Mouse (Mus musculus) activated CD4-positive, CD25-positive, alpha-beta regulatory T cell, adult 4 months (primary cell): ENCODE data around the gene 4930442H23Rik. TPM values are rescaled to one million over a fixed set of nuclear protein-coding genes. Genes with fewer than 3 reads are reported as not detected.
"Not testable (repeated sequence)": the region's sequence is repeated elsewhere in the genome, so short reads cannot be mapped to it uniquely, and the experiment has no call there.

Experiments
- ATAC-seq: one replicate; pipeline ENCODE4 v1.8.0; 2017
- polyA plus RNA-seq, 2 experiments: library from polyadenylated mRNA; unstranded; fragments of 100-300 nt; shearing (Covaris generic); gene quantifications; one replicate each; pipeline ENCODE4 v1.2.1; 2017

The 4930442H23Rik gene
- polyA plus RNA-seq, 2 experiments from 2014 or later = not detected

DNA sequence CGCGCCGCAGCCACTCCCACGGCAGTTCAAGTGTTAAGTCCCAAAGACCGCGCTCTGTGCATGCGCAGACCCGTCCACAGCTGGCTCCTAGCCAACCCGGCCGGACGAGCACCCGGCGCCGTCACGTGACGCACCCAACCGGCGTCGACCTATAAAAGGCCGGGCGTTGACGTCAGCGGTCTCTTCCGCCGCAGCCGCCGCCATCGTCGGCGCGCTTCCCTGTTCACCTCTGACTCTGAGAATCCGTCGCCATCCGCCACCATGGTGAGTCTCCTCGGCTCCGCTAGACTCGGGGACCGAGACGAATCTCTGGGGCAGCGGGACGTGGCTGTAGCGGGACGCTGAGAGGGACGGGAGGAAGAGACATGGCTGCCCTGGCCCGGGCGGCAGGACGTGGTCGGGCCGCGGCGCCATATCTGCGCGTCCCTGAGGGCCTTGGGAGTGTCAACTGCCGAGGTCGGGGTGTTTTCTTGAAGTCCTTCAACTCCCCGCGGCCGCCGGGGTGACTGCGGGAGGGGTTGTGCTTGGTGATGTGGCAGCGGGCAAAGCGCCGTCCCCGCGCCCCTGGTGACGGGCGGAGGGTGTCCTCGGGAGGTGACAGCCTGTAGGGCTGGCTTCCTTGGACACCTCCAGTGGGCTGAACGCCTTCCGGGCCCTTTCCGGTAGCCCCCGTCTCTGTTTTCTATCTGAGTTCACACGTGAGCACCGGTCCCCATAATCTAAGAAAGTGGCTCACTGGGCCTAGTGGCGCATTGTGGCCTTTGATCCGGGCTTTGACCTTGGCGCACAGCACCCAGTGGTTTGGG lies 7.0 kb downstream of the 4930442H23Rik start, which contains the start of gene Eef2:
Gene Eef2 (plus strand): TSS at position 166 of the 806 bp plus-strand sequence.
- peak; percentile 60 for ATAC-seq

DNA sequence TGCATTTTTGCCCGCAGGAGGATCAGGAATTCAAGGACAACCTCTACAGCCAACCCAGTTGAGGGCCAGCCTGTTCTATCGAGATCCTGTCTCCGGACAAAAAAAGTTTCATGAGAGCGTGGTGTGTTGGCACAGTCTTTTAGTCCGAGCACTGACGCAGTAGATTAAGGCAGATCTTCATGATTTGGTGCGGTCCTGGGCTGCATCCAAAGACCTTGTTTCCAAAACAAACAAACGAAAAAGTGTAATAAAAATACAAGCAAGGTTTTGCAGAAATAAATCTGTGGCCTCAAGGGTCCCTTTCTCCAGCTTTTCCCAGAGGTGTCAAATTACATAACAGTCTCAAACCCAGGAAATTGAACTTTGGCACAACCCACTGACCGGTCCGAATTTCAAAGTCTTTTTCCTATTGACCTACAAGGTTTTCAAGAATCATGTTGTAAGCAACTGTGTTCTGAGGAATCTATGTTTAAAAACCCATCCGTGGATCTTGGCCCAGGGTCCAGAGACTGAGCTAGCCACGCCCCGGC lies 7.6 kb downstream of the 4930442H23Rik start:
- no peak for ATAC-seq

GRCm38 (mm10) chr10:81175345-81175701 lies 8.3 kb downstream of the 4930442H23Rik start:
- not testable (repeated sequence) for ATAC-seq

GRCm38 (mm10) chr10:81174617-81175344 lies 8.9 kb downstream of the 4930442H23Rik start:
- ATAC-seq = peak; percentile 47

DNA sequence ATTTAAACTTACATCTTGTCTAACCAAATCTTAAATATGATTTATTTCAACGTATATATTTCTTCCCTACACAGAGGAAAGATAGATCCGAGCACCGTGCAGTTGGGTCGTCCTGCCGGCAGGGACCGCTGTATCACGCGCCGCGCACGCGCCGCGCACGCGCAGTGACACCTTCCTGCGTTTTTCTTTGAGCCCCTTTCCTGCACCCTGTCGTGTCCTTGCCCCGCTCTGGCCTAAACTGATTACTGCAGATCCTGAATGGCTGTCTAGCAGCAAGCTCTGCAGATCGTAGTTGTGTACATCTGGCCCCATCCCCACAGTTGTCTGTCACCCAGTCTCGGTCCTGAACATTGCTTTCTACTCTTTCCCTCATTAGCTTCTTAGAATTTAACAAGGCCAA lies 10.5 kb downstream of the 4930442H23Rik start:
- peak; percentile 24 for ATAC-seq

DNA sequence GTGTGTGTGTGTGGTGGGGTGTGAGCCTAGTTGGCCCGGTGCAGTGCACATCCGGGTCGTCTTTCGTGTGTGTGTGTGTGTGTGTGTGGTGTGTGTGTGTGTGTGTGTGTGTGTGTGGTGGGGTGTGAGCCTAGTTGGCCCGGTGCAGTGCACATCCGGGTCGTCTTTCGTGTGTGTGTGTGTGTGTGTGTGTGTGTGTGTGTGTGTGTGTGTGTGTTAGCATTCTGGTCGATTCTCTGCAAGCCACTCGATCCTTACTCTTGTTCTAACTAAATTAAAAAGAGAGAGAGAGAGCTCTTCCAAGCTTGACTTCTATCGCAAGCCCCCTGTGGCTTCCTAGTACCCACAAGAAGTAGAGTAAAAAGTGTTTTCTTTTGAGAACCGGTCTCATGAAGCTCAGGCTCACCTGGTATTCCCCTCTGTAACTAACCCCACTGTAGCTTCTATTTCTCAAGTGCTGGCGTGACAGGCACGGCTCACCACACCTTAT lies 14.2 kb downstream of the 4930442H23Rik start:
- ATAC-seq = peak; percentile 36

DNA sequence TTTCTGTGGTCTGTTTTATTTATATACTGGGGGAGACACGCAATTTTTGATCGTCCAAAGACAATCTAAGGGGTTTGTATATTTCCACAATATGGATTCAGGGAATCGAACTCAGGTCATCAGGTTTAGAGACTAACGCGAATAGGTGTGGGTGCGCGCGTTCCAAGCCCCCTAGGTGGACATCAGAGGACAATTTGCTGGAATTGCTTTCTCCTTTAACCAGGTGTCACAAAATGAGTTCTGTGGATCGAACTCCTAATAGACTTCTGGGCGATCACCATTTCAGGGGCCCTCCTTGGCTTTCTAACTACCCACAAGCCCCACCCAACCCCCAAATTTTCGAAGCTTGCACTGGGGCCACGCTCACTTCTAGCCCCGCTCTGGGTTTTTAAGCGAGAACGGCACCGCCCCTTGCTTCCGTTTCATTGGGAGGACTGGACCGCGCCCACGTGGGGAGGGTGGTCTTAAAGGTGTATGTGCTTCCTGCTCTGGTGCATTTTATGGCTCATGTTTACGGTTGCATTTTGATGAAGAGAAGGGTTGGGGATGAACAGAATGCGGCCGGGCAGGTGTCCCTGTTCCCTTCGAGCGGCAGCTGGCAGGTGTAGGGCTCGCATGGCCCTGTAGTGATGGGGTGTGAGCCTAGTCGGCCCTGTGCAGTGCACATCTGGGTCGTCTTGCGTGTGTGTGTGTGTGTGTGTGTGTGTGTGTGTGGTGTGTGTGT lies 15.0 kb downstream of the 4930442H23Rik start:
- peak; percentile 41 for ATAC-seq

DNA sequence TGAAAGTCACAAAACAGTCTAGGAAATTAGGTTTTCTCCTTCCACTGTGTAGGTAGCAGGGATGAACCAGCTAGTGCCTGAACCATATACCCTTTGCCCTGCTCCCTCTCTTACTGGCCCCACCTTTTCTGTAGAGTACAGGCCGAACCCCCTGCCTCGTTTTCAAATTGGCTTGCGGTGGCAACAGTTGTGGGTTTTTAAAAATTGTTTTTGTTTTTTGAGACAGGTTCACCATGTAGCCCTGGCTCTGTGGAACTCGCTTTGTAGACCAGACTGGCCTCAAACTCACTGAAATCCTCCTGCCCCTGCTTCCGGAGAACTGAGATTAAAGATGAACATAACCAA lies 15.6 kb downstream of the 4930442H23Rik start:
- peak; percentile 32 for ATAC-seq

DNA sequence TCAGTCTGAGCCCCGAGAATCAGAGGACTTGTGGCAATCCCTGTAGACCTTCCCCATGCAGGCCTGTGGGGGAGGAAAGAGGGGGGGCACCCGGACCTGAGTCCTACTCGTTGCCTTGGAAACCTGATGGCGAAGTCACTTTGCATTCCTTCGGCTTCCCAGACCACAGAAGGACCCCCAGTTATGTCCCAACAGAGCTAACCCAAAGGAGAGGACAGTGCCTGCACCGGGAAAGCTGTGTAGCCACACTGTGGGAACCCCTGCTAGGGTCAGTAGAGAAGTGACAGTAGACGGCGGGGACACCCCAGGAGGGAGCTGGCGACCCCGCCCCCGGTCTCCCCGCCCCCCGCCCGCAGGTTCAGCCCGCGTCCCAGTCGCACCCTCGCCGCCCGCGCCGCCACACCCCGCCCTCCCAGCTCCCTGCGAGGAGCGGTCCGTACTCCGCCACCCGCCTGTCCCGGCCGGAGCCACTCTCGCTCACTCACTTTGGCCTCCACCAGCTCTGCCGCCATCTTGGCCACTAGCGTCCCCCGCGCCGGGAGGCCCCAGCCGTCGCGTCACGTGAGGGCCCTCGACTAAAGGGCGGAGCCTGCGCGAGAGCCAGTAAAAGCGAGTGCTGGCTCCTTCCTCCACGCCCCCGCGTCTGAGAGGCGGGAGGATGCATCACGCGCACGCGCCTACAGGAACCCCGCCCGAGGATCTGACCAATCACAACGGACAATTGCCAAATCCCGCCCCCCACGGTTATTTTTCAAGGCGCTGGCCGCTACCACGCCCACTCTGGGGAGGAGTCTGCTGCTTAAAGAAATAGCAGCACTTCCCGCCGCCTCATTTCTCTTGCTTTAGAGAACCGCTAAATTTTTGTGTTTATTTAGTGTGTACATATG lies 16.2 kb downstream of the 4930442H23Rik start, which contains the start of gene Pias4:
Gene Pias4 (minus strand): TSS at position 724 of the 887 bp plus-strand sequence.
- peak; percentile 69 for ATAC-seq

DNA sequence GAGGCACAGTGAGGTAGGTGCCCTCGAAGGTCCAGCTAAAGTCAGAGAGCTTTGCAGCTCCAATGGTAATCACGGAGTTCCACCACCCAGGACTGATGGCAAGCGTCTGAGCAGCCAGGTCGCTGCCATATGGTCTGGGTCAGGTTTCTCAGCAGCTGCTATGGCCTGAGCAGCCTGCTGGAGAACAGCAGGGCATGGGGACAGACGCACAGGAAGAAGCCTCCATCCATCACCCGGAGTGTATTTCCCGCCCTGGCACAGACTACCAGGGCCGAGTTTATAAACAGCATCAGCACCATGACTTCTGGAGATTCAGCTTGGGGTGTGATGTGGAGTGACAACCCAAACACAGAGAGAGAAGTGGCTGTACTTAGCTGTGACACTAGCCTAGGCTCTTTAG lies 18.5 kb downstream of the 4930442H23Rik start:
- ATAC-seq = no peak

- no peak for ATAC-seq
These were observed 21.4 kb downstream of the 4930442H23Rik start for GRCm38 (mm10) chr10:81162318-81162652.

GRCm38 (mm10) chr10:81161602-81162317 lies 21.9 kb downstream of the 4930442H23Rik start:
- ATAC-seq = no peak

DNA sequence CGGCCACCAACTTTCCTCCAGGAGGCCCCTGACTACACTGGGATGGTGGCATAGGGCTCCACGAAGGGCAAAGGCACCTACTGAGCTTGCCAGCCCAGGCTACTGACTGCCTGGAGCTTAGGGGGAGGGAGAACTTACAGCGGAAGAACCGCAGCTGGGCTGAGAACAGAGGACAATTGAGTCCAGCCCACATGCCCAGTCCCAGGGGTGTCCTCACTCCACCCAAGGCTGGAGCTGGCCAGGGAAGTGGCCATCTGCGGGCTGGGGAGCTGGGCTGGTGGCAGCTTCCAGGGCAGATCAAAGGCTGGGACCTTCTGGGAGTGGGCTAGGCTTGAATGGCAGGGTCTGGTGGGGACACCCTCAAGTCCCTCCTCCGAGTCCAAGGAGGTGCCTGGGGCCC lies 28.9 kb downstream of the 4930442H23Rik start:
- no peak for ATAC-seq

- no peak for ATAC-seq
These were observed 29.3 kb downstream of the 4930442H23Rik start for GRCm38 (mm10) chr10:81154313-81154712.

DNA sequence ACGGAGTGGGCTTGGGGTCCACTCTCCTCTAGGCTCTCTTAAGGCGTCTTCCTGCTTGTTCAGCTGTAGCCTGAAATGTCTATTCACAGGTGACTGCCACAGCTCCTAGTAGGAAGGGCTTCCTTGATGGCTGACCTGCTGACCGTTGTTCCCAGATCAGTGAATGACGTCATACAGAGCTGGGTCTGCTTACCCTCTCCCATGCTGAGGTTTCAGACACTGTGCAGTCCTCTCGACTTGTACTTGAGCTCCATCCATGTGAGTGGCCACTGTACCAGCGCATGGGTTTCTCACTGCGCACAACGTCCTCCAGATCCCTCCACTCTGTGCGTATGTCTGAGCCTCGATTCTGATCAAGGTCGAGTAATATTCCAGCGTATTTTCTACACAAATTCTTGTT lies 31.0 kb downstream of the 4930442H23Rik start:
- no peak for ATAC-seq

GRCm38 (mm10) chr10:81151261-81151660 lies 32.4 kb downstream of the 4930442H23Rik start:
- no peak for ATAC-seq

GRCm38 (mm10) chr10:81146296-81146695 lies 37.4 kb downstream of the 4930442H23Rik start:
- ATAC-seq = no peak

- ATAC-seq = no peak
These were observed 37.9 kb downstream of the 4930442H23Rik start for GRCm38 (mm10) chr10:81145778-81146177.

DNA sequence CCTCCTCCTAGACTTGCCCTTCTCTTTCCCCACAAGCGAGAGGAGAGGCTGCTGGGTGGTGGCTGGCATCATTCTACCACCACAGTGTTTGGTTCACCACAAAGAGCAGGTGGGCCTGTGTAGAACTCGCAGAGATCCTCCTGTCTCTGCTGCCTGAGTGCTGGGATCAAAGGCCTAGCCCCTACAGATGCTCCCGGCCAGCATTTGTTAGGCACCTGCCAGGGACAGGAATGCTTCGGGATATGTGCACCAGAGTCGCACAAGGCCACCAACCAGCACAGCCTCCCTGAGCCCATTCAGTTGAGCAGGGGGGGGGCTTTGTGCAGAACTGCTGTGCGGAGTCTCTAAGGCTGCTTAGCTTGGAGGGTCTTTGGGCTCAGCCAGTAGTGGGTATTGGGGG lies 38.3 kb downstream of the 4930442H23Rik start:
- ATAC-seq = no peak

DNA sequence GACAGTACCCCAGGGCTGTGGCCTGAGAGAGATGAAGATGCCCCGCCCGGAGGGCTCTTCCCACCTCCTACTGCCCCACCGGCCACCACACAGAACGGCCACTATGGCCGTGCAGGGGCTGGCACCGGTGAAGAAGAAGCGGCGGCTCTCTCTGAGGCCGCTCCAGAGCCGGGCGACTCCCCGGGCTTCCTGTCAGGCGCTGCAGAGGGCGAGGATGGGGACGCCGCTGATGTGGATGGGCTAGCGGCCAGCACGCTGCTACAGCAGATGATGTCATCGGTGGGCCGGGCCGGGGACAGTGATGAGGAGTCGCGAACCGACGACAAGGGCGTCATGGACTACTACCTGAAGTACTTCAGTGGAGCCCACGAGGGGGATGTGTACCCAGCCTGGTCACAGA lies 39.0 kb downstream of the 4930442H23Rik start:
- ATAC-seq = no peak

GRCm38 (mm10) chr10:81143845-81144437 lies 39.7 kb downstream of the 4930442H23Rik start:
- ATAC-seq = no peak
